Mouse (Mus musculus): Measurements from ENCODE around the gene Ccdc167.

- TF ChIP-seq CEBPB (IDR thresholded peaks at IDR 0.05; ENCODE audit: low read depth) (no peak), CTCF (IDR thresholded peaks at IDR 0.05; ENCODE audit: control insufficient read depth, insufficient read depth, insufficient read length) (no peak), MAX (IDR thresholded peaks at IDR 0.05) (no peak), USF1 (IDR thresholded peaks at IDR 0.05; ENCODE audit: low read depth) (no peak)
Measured at GRCm38 (mm10) chr17:29725027-29725620, 8.3 kb upstream of the Ccdc167 start.

Measured in C2C12 (cell line).